Mouse (Mus musculus): ENCODE data around the gene Sept1. TPM values are rescaled to one million over a fixed set of nuclear protein-coding genes. Genes with fewer than 3 reads are reported as not detected.

Gene Sept1
- polyA plus RNA-seq, 1 experiment from 2014 or later, result 26.5 TPM

- H3K36me3 ChIP-seq (ENCODE audit: control insufficient read depth, insufficient read depth), result no peaks in the 10 kb centered on the region
- peak overlapping the region; percentile 93 for H3K4me2 ChIP-seq (ENCODE audit: low read length)
- H3K9ac ChIP-seq (replicated peaks; ENCODE audit: low read depth, low read length), result peak overlapping the region; percentile 77
- peak overlapping the region; percentile 89 for H3K27ac ChIP-seq (ENCODE audit: low read length)
- H3K27me3 ChIP-seq (replicated peaks; ENCODE audit: control insufficient read depth, insufficient read depth, low read length), result no peaks in the 10 kb centered on the region
- WGBS, result 28% methylated on average over 2 of the region's 2 CpGs
- peaks cover 21% of the 10 kb centered on the region for H3K4me1 ChIP-seq (replicated peaks; ENCODE audit: control insufficient read depth, insufficient read depth, low read length)
- H3K9me3 ChIP-seq (ENCODE audit: control insufficient read depth, low read length), result no peaks in the 10 kb centered on the region
- peak overlapping the region; percentile 84 for H3K4me3 ChIP-seq (replicated peaks; ENCODE audit: low read length)
- ATAC-seq, result no peak
These were observed 10.5 kb upstream of the Sept1 start for GRCm38 (mm10) chr7:127243361-127243867.

- H3K4me1 ChIP-seq (replicated peaks; ENCODE audit: control insufficient read depth, insufficient read depth, low read length), result peaks cover 32% of the 10 kb centered on the region
- peaks cover 25% of the 10 kb centered on the region for H3K36me3 ChIP-seq (ENCODE audit: control insufficient read depth, insufficient read depth)
- no peak for ATAC-seq
- no peaks in the 10 kb centered on the region for H3K9me3 ChIP-seq (ENCODE audit: control insufficient read depth, low read length)
- no peak overlapping the region for H3K4me3 ChIP-seq (replicated peaks; ENCODE audit: low read length)
- H3K4me2 ChIP-seq (ENCODE audit: low read length), result peak overlapping the region; percentile 88
- no peak overlapping the region for H3K27ac ChIP-seq (ENCODE audit: low read length)
- 55% methylated on average over 2 of the region's 2 CpGs for WGBS
- no peak overlapping the region for H3K9ac ChIP-seq (replicated peaks; ENCODE audit: low read depth, low read length)
- H3K27me3 ChIP-seq (replicated peaks; ENCODE audit: control insufficient read depth, insufficient read depth, low read length), result no peaks in the 10 kb centered on the region
These were observed 1.8 kb upstream of the Sept1 start for GRCm38 (mm10) chr7:127234777-127235176.

GRCm38 (mm10) chr7:127233765-127234164 is 835 bp upstream of the Sept1 start:
- H3K4me1 ChIP-seq (replicated peaks; ENCODE audit: control insufficient read depth, insufficient read depth, low read length), result peaks cover 34% of the 10 kb centered on the region
- peak overlapping the region; percentile 96 for H3K9ac ChIP-seq (replicated peaks; ENCODE audit: low read depth, low read length)
- H3K27ac ChIP-seq (ENCODE audit: low read length), result peak overlapping the region; percentile 100
- H3K4me2 ChIP-seq (ENCODE audit: low read length), result peak overlapping the region; percentile 88
- no peaks in the 10 kb centered on the region for H3K9me3 ChIP-seq (ENCODE audit: control insufficient read depth, low read length)
- peaks cover 25% of the 10 kb centered on the region for H3K36me3 ChIP-seq (ENCODE audit: control insufficient read depth, insufficient read depth)
- 4% methylated on average over 9 of the region's 9 CpGs for WGBS
- no peaks in the 10 kb centered on the region for H3K27me3 ChIP-seq (replicated peaks; ENCODE audit: control insufficient read depth, insufficient read depth, low read length)
- no peak for ATAC-seq
- peak overlapping the region; percentile 85 for H3K4me3 ChIP-seq (replicated peaks; ENCODE audit: low read length)

GRCm38 (mm10) chr7:127233368-127233749 is 429 bp upstream of the Sept1 start:
- under 1% methylated on average over 27 of the region's 27 CpGs for WGBS
- H3K27me3 ChIP-seq (replicated peaks; ENCODE audit: control insufficient read depth, insufficient read depth, low read length), result no peaks in the 10 kb centered on the region
- H3K9me3 ChIP-seq (ENCODE audit: control insufficient read depth, low read length), result no peaks in the 10 kb centered on the region
- peak; percentile 47 for ATAC-seq
- peak overlapping the region; percentile 88 for H3K4me2 ChIP-seq (ENCODE audit: low read length)
- peak overlapping the region; percentile 96 for H3K9ac ChIP-seq (replicated peaks; ENCODE audit: low read depth, low read length)
- H3K4me3 ChIP-seq (replicated peaks; ENCODE audit: low read length), result peak overlapping the region; percentile 85
- peaks cover 34% of the 10 kb centered on the region for H3K4me1 ChIP-seq (replicated peaks; ENCODE audit: control insufficient read depth, insufficient read depth, low read length)
- peak overlapping the region; percentile 100 for H3K27ac ChIP-seq (ENCODE audit: low read length)
- peaks cover 25% of the 10 kb centered on the region for H3K36me3 ChIP-seq (ENCODE audit: control insufficient read depth, insufficient read depth)

GRCm38 (mm10) chr7:127231826-127232621 is 906 bp downstream of the Sept1 start:
- no peaks in the 10 kb centered on the region for H3K27me3 ChIP-seq (replicated peaks; ENCODE audit: control insufficient read depth, insufficient read depth, low read length)
- H3K4me1 ChIP-seq (replicated peaks; ENCODE audit: control insufficient read depth, insufficient read depth, low read length), result peaks cover 34% of the 10 kb centered on the region
- no peaks in the 10 kb centered on the region for H3K9me3 ChIP-seq (ENCODE audit: control insufficient read depth, low read length)
- peak overlapping the region; percentile 100 for H3K27ac ChIP-seq (ENCODE audit: low read length)
- H3K4me3 ChIP-seq (replicated peaks; ENCODE audit: low read length), result peak overlapping the region; percentile 85
- H3K4me2 ChIP-seq (ENCODE audit: low read length), result peak overlapping the region; percentile 99
- peaks cover 19% of the 10 kb centered on the region for H3K36me3 ChIP-seq (ENCODE audit: control insufficient read depth, insufficient read depth)
- peak overlapping the region; percentile 96 for H3K9ac ChIP-seq (replicated peaks; ENCODE audit: low read depth, low read length)
- 3% methylated on average over 20 of the region's 20 CpGs for WGBS
- ATAC-seq, result no peak

GRCm38 (mm10) chr7:127231376-127231775 is 1.6 kb downstream of the Sept1 start:
- Histone ChIP-seq H3K4me3 (replicated peaks; ENCODE audit: low read length) (peak overlapping the region; percentile 85), H3K9me3 (ENCODE audit: control insufficient read depth, low read length) (no peaks in the 10 kb centered on the region), H3K4me2 (ENCODE audit: low read length) (peak overlapping the region; percentile 99), H3K36me3 (ENCODE audit: control insufficient read depth, insufficient read depth) (peaks cover 12% of the 10 kb centered on the region), H3K27me3 (replicated peaks; ENCODE audit: control insufficient read depth, insufficient read depth, low read length) (no peaks in the 10 kb centered on the region), H3K4me1 (replicated peaks; ENCODE audit: control insufficient read depth, insufficient read depth, low read length) (peaks cover 34% of the 10 kb centered on the region), H3K27ac (ENCODE audit: low read length) (no peak overlapping the region), H3K9ac (replicated peaks; ENCODE audit: low read depth, low read length) (peak overlapping the region; percentile 96)
- no peak for ATAC-seq
- WGBS, result 62% methylated on average over 3 of the region's 3 CpGs

GRCm38 (mm10) chr7:127228615-127229303 is 4.2 kb downstream of the Sept1 start:
- no peak overlapping the region for H3K4me3 ChIP-seq (replicated peaks; ENCODE audit: low read length)
- 69% methylated on average over 4 of the region's 4 CpGs for WGBS
- ATAC-seq, result no peak

GRCm38 (mm10) chr7:127225147-127225995 is 7.6 kb downstream of the Sept1 start:
- no peak overlapping the region for H3K4me3 ChIP-seq (replicated peaks; ENCODE audit: low read length)
- 89% methylated on average over 11 of the region's 11 CpGs for WGBS
- no peak overlapping the region for H3K9ac ChIP-seq (replicated peaks; ENCODE audit: low read depth, low read length)
- H3K27ac ChIP-seq (ENCODE audit: low read length), result no peak overlapping the region
- H3K4me2 ChIP-seq (ENCODE audit: low read length), result no peak overlapping the region
- H3K27me3 ChIP-seq (replicated peaks; ENCODE audit: control insufficient read depth, insufficient read depth, low read length), result no peaks in the 10 kb centered on the region
- peaks cover 8% of the 10 kb centered on the region for H3K4me1 ChIP-seq (replicated peaks; ENCODE audit: control insufficient read depth, insufficient read depth, low read length)
- no peaks in the 10 kb centered on the region for H3K36me3 ChIP-seq (ENCODE audit: control insufficient read depth, insufficient read depth)
- H3K9me3 ChIP-seq (ENCODE audit: control insufficient read depth, low read length), result no peaks in the 10 kb centered on the region
- ATAC-seq, result no peak

More at GRCm38 (mm10) chr7:127228615-127229303, 4.2 kb downstream of the Sept1 start:
- no peak overlapping the region for H3K9ac ChIP-seq (replicated peaks; ENCODE audit: low read depth, low read length)
- no peaks in the 10 kb centered on the region for H3K9me3 ChIP-seq (ENCODE audit: control insufficient read depth, low read length)
- no peak overlapping the region for H3K27ac ChIP-seq (ENCODE audit: low read length)
- no peaks in the 10 kb centered on the region for H3K36me3 ChIP-seq (ENCODE audit: control insufficient read depth, insufficient read depth)
- H3K4me2 ChIP-seq (ENCODE audit: low read length), result no peak overlapping the region
- no peaks in the 10 kb centered on the region for H3K27me3 ChIP-seq (replicated peaks; ENCODE audit: control insufficient read depth, insufficient read depth, low read length)
- H3K4me1 ChIP-seq (replicated peaks; ENCODE audit: control insufficient read depth, insufficient read depth, low read length), result peaks cover 23% of the 10 kb centered on the region
